Mouse (Mus musculus) adrenal gland, postnatal 10 days (tissue): ENCODE measurements around the gene Prdm16. TPM values are rescaled to one million over a fixed set of nuclear protein-coding genes. Genes with fewer than 3 reads are reported as not detected.

Experiments
- total RNA-seq, 2 experiments: library from RNA; stranded (reverse); gene quantifications; 2 replicates each; pipeline ENCODE4 v1.2.3; 2021

Gene Prdm16
- total RNA-seq, 2 experiments from 2014 or later, result 9.0 to 17.8 TPM

Other genes starting within 250 kb of the Prdm16 start
- not detected for gene Actrt2, start 31.0 kb upstream of the Prdm16 start, total RNA-seq
- gene Ttc34, start 200.6 kb upstream of the Prdm16 start, total RNA-seq, result under 1 TPM; 0.12 to 0.42 TPM
- under 1 TPM; 0.24 to 0.45 TPM for gene Mmel1, start 232.7 kb upstream of the Prdm16 start, total RNA-seq